Mouse (Mus musculus) layer of hippocampus, postnatal 36 days (tissue): ENCODE measurements around the gene Fkbp2. TPM values are rescaled to one million over a fixed set of nuclear protein-coding genes. Genes with fewer than 3 reads are reported as not detected.

ENCODE experiments used
- DNase-seq, 2 experiments: peaks; one replicate each; pipeline ENCODE4 v3.0.0; 2022
- total RNA-seq, 2 experiments: library from RNA; stranded (reverse); gene quantifications; 2 replicates each; pipeline ENCODE4 v1.2.3; 2021

The Fkbp2 gene
- total RNA-seq, 2 experiments from 2014 or later = 86.0 to 101 TPM

DNA sequence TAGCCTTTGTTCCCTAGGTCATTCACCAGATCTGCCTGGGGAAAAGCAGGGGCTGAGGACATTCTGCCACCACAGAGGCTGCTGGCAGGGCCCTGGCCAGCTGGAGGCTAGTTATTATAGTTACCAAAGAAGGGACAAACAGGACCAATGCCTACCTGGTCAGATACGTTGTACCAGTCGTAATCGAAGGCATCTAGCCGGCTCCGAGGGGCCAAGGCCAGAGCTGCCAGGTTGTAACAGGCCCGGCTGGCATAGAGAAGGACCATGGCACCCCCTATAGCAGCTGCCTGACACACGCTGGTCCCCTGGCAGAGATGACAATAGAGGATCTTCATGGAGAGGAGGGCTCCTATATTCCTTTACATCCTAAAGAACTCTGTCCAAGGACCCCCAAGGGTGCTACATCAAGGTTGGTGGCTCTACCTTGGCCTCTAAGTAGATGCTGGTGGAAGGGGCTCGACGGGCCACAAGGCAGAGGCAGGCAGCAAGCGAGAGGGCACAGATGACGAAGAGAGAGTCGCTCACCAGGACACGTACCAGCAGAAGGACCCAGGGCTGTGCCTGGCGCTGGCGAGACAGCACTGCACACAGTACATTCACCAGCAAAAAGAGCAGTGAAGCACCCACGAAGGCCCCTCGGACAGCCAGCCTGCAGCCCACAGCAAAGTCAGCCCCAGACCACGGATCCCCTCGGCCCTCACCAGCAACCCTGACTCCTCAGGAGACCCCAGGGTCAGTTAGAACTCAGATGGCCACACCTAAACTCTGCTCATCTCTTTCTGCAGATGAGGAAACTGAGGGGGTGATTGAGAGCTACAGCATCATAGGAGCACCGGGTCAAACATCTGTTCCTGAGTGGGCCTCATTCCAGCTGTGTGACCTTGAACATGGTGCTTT is 40.9 kb downstream of the Fkbp2 start:
- DNase-seq = no peak

GRCm38 (mm10) chr19:6937541-6938465 is 42.5 kb downstream of the Fkbp2 start:
- DNase-seq = no peak

DNA sequence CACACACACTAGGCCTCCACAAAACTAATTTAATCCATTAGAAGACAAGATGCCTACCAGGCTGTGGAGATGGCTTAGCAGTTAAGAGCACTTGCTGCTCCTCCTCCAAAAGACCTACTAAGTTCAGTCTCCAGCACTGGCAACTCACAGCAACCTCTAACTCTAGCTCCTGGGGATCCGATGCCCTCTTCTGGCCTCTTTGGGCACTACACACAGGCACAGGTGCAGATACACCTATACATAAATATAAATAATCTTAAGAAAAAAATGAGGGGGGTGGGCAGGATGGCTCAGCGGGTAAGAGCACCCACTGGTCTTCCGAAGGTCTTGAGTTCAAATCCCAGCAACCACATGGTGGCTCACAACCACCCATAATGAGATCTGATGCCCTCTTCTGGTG is 44.0 kb downstream of the Fkbp2 start:
- DNase-seq = no peak

GRCm38 (mm10) chr19:6934195-6934977 is 45.9 kb downstream of the Fkbp2 start, which contains the start of gene Kcnk4:
TSS of gene Kcnk4 (minus strand) at chr19:6934515.
- DNase-seq = no peak

DNA sequence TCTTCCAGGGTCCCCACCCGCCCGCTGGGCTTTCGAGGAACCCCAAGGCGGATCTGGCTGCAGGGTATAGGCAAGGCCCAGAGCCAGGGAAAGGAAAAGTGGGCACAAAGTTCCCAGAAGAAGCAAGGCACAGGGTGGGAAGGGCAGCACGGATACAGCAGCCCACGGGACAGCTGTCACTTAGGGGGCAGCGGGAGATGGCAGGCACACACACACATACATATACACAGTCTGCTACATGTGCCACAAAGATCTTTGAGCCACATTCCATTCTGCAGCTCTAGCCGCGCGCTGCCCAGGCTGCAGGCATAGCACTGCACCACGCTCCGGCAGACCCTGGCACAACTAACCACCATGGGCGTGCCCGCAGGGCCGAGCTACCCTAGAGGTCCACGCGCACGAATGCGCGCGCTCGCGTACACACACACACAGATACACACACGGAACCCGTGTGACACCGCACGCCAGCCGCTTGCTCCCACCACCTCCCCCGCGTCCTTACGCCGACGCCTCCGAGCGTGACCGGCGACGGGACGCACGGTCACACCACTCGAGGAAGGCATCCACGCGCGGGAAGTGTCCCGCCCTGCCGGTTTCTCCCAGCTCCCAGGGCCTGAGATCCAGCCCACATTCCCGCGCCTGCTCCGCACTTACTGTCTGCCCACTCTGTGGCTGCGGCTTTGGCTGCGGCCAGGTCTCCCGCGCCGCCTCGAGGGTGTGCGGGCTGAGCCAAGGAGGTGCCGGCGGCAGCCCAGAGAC is 46.7 kb downstream of the Fkbp2 start:
- no peak for DNase-seq

GRCm38 (mm10) chr19:6933102-6933435 is 47.2 kb downstream of the Fkbp2 start:
- no peak for DNase-seq

DNA sequence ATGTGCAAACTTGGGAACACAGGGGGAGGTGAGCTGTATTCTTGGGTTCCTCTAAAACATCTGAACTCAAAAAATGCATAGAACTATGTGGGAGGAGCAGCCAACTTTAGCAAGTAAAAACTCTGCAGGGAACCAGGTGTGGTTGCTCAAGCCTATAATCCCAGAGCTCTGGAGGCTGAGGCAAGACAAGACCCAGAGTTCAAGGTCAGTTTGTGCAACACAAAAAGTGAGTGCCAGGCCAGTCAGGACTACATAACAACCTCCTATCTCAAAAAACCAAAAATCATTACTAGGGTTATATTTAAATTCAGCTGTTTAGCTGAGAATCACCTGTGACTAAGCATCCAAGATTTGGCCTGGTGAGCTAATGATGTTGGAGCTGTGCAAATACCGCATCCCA is 48.3 kb downstream of the Fkbp2 start:
- DNase-seq = no peak

- DNase-seq = no peak
These were observed 49.3 kb downstream of the Fkbp2 start for GRCm38 (mm10) chr19:6931002-6931401.

DNA sequence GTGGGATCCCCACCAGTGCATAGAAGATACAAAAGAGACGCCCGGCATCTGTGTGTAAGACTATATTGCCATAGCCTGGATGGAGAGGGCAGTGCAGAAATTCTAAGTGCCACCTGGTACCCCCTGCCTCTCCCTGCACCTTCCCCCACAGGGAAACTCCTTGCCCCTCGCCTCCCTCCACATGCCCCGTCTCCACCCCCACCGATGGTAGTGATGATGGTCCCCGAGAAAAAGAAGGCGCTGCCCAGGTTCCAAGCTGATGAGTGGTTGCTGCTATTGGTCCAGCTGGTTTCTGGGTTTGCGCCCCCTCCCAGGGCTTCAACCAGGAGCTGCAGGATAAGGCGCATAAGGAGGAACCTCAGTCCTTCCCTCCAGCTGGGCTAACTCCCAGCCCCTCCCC is 52.2 kb downstream of the Fkbp2 start:
- no peak for DNase-seq

Other genes starting within 250 kb of the Fkbp2 start
- 10 to 100 TPM; 34.6 to 36.0 TPM for gene Rps6ka4, start 139.9 kb downstream of the Fkbp2 start, total RNA-seq
- 1 to 10 TPM; 10.0 TPM for gene Ccdc88b, start 122.3 kb downstream of the Fkbp2 start, total RNA-seq
- gene Trmt112, start 70.8 kb downstream of the Fkbp2 start, total RNA-seq = 10 to 100 TPM; 46.5 to 48.1 TPM
- gene Prdx5, start 70.4 kb downstream of the Fkbp2 start, total RNA-seq = 100 to 1,000 TPM; 368 to 411 TPM
- 10 to 100 TPM; 57.0 to 59.8 TPM for gene Esrra, start 58.7 kb downstream of the Fkbp2 start, total RNA-seq
- 10 to 100 TPM; 12.2 to 13.7 TPM for gene Catsperz, start 55.1 kb downstream of the Fkbp2 start, total RNA-seq
- 10 to 100 TPM; 19.8 to 21.7 TPM for gene Kcnk4, start 46.0 kb downstream of the Fkbp2 start, total RNA-seq
- 10 to 100 TPM; 36.4 to 40.3 TPM for gene Bad, start 38.6 kb downstream of the Fkbp2 start, total RNA-seq
- 100 to 1,000 TPM in 1 of 2 experiments, 10 to 100 TPM in 1; 96.0 to 104 TPM for gene Gpr137, start 38.0 kb downstream of the Fkbp2 start, total RNA-seq
- gene Ppp1r14b, start 5.5 kb downstream of the Fkbp2 start, total RNA-seq = 10 to 100 TPM; 63.1 to 69.8 TPM
- gene Plcb3, start 4.0 kb downstream of the Fkbp2 start, total RNA-seq = 10 to 100 TPM; 13.8 to 14.2 TPM
- 10 to 100 TPM; 81.5 to 82.6 TPM for gene Vegfb, start 7.2 kb upstream of the Fkbp2 start, total RNA-seq
- 10 to 100 TPM; 21.9 to 22.9 TPM for gene Dnajc4, start 12.1 kb upstream of the Fkbp2 start, total RNA-seq
- gene Nudt22, start 15.6 kb upstream of the Fkbp2 start, total RNA-seq = 10 to 100 TPM; 13.8 to 14.3 TPM
- gene Trpt1, start 15.6 kb upstream of the Fkbp2 start, total RNA-seq = 10 to 100 TPM; 13.1 to 17.8 TPM
- 1 to 10 TPM; 3.9 to 5.0 TPM for gene Fermt3, start 39.0 kb upstream of the Fkbp2 start, total RNA-seq
- 100 to 1,000 TPM; 216 to 229 TPM for gene Stip1, start 59.5 kb upstream of the Fkbp2 start, total RNA-seq
- gene Macrod1, start 76.3 kb upstream of the Fkbp2 start, total RNA-seq = 10 to 100 TPM; 20.4 to 22.2 TPM
- 10 to 100 TPM; 18.4 to 18.6 TPM for gene Flrt1, start 125.2 kb upstream of the Fkbp2 start, total RNA-seq
- 100 to 1,000 TPM; 282 to 286 TPM for gene Otub1, start 225.8 kb upstream of the Fkbp2 start, total RNA-seq
- 1,000 to 10,000 TPM; 1,005 to 1,018 TPM for gene Cox8a, start 237.1 kb upstream of the Fkbp2 start, total RNA-seq